Mouse (Mus musculus) liver, postnatal 0 days (tissue): ENCODE results near the gene Prm3.

Source experiments
- CTCF ChIP-seq: sonication (generic); IDR thresholded peaks from 2 replicates; pipeline ENCODE4 v1.5.1; 2016; ENCODE audit warnings: antibody characterized with exemption, low read depth
- EP300 ChIP-seq: IDR thresholded peaks from 2 replicates; pipeline ENCODE4 v1.6.1; 2016; ENCODE audit warnings: antibody characterized with exemption, low read depth, mild to moderate bottlenecking

DNA sequence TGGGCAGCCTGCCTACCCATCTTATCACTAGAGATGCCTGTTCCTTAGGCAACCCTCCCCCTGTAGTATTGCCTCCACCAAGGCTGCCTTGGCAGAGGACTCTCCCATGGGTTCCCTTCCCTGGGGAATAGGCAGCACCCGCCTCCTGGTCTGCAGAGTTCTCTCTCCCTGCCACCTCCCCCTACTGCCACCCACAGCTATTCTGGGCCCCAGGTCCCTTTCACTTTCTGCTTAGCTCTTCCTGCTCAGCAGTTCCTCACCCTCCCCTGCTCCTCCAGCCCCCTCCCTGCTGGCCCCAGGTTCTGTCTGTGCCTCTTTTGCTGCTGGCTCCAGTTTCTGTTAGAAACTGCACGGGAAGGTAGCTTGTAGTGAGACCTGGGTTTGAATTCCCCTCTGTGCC, 21.1 kb downstream of the Prm3 start:
- TF ChIP-seq EP300 (no peak), CTCF (no peak)
